Mouse (Mus musculus): ENCODE measurements around the gene Asic4.

The Asic4 gene

DNA sequence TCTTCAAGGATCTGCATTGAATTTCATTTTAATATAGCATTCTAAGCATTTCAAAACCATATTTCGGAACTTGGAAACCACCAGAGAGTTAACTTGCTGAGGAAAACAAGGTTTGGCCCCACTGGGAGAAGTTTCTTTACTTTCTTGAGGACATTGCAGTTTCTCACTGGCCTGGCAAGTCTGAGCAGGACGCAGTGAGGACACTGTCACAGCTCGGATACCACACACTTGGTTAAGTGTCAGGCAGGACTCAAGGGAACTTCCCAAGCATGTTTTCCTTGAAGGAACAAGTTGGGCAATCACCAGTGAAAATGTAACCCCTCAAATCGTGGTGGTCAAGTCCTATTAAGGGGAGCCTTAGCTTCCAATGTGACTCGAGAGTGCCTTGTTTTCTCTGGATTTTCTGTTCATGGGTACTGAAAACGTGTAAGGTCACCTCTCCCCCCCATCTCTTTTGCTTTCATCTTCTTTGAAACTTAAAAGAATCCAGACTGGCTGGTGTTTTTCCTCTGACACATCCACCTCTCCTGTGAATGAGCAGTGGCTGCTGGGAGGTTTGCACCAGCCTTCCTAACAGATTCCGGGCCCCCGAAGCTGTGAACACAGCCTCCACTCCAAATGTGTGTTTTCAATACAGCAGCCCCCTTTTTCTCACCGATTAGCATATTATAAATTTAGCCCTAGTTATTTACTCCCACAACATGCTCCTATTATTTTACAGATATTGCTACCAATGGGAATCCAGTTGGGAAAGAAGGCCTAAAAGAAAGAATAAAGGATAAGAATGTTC, 54.2 kb downstream of the Asic4 start:
- DNase-seq: no peak

DNA sequence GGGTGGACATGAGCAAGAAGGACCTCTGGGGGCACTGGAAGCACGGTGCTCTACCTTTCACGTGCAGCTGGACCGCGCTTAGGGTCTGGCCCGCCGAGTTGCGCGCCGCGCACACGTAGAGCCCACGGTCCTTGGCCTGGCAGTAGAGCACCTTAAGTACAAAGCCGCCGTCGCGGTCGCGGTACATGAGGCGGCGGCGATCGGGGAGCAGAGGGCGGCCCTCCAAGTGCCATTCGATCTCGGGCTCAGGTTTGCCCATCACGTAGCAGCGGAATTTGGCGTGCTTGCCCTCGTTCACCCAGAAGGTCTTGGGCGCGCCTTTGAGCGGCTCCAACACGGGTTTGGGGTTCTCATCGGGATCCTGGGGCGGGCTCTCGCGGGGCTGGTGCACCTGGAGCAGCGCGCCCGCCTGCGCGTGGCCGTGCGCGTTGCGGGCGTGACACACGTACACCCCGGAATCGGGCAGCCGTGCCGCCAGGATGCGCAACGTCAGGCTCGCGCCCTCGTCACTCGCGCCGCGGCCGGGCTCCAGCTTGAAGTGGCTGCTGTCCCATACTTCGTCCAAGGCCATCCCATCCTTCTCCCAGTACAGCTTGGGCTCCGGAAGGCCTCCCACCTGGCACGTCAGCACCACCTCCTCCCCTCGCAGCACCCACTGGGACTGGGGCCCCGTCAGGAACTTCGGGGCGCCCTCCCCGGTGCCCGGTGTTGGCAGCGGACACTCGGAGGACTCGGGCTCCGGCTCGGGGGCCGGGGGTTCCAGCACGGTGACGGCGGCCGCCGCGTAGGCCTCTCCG, 55.1 kb downstream of the Asic4 start:
- peak in 1 of 2 experiments; percentile 28 for DNase-seq

DNA sequence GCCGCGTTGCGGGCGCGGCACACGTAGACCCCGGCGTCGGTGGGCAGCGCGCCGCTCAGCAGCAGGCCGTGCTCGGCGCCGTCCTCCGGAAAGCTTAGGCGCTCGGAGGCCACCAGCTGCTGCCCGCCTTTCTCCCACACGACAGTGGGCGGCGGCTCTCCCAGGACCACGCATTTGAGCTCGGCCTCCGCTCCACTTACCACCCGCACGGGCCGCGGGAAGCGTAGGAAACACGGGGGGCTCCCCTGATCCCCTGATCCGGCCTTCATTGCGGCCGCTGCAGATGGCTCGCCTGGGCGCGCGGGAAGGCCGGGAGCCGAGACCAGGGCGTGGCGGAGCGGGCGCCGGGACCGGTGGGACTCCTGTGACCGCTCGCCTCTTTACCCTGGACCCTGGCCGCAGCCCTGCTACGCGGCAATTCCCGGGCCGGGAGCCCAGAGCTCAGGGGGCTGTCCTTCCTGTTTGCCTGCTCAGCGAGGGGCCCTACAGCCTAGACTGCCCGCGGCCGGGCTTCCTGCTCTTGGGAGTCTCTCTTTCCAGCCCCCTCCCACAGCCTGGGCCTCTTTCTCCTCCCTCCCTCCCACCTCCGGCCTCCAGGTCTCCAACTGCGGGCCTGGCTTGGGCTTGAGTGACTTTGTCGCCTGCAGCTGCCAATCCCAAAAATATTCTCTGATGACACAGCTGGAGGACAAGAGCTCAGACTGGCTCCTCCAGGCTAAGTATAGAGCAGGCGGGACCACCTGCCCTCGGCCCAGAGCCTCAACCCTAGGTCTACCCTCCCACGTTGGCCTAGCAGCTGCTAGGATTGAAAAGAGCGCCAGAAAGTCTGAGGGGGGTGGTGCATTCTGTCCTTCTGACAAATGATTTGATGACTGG, 56.0 kb downstream of the Asic4 start, which contains the start of gene Obsl1:
Gene Obsl1 (minus strand): TSS at position 497 of the 876 bp plus-strand sequence.
- no peak for DNase-seq

DNA sequence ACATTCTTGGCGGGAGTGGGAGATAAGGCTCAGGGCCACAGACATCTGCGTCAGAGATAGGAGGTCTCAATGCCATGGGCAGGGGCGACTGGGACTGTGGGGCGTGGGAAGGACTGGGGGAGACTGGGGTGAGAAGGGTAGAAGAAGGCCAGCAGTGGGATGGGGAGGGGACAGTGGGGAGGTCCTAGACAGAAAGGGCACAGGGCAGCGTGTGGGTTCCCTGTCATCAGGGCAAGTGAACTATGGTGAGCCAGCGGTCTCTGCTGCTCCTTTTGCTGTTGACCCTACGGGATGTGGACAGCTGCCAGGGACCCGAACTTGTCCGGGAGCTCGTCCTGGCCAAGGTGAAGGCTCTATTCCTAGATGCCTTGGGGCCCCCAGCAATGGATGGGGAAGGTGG, 56.8 kb downstream of the Asic4 start, which contains the start of gene Inha:
Gene Inha (plus strand): TSS at position 72 of the 400 bp plus-strand sequence.
- no peak for DNase-seq

DNA sequence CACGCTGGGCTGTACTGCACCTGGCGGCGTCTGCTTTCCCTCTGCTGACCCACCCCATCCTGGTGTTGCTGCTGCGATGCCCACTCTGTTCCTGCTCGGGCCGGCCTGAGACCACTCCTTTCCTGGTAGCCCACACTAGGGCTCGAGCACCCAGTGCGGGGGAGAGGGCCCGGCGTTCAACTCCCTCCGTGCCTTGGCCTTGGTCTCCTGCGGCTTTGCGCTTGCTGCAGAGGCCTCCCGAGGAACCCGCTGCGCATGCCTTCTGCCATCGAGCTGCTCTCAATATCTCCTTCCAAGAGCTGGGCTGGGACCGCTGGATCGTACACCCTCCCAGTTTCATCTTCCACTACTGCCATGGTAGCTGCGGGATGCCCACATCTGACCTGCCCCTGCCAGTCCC, 59.4 kb downstream of the Asic4 start:
- DNase-seq: no peak

DNA sequence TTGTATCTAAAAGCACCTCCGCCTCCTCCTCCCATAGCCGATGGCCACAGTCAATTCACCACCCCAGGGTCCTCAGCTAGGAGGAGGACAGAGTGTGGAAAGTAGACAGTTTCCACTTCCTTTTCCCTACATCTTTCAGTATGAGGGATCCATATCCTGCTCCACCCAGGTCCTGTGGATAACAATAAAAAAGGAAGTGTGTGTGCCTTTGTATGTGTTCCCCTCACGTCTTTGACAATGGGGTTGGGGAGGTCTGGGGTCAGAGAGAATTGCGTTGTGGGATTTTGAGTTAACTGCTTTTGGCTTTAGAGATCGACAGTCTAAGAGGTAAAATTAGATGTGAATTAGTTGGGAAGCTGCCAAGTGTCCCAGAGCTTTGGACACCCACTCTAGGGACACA, 59.9 kb downstream of the Asic4 start:
- no peak for DNase-seq

DNA sequence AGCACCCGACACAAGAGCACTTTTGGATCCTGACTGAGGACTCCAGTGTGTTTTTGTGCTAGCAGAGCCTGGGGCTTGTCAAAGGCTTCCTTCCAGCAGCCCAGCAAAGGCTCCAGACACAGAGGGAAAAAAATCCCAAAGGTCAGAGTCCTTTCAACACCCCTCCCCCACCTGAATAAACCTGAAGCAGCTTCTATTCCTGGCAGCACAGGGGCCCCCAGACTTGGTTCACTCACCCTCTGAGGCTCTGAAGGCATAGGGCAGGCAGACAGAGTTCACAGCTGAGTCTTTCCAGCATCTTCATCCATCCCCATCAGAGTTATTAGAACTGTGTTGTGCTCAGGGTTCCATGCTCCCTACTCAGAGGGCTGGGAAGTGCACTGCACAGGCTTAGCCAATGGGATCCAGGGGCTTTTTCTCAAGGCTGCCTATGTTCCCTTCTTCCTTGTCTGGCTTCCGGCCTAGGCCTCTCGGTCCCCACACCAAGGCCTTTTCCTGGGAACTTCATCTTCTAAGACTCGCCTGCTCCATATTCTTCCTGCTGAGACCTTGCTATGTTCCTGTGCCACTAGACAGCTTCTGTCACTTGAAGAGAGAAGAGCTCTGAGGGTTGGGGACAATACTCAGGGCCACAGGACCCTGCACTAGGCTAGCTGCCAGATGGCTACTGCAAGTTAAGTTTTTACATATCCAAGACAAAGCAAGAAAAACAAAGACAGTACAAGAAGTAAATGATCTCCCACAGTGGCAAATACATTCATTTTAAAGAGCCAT, 61.4 kb downstream of the Asic4 start:
- DNase-seq: no peak

DNA sequence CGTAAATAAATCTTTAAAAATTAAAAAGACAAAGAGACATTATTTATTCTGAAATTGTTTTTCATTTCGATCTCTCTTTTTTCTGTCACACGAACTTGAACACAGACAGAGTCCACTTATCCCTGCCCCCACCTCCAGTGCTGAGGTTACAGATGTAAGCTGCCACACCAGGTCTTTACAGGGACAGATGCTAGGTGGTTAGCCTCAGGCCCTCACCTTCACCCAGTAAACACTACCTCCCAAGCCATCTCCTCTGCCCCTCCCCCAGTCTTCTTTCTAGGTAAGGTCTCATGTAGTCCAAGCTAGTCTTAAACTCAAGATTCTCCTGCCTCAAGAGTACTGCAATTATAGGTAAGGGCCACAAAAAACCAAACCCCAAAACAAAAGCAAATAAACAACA, 62.3 kb downstream of the Asic4 start:
- DNase-seq: no peak

DNA sequence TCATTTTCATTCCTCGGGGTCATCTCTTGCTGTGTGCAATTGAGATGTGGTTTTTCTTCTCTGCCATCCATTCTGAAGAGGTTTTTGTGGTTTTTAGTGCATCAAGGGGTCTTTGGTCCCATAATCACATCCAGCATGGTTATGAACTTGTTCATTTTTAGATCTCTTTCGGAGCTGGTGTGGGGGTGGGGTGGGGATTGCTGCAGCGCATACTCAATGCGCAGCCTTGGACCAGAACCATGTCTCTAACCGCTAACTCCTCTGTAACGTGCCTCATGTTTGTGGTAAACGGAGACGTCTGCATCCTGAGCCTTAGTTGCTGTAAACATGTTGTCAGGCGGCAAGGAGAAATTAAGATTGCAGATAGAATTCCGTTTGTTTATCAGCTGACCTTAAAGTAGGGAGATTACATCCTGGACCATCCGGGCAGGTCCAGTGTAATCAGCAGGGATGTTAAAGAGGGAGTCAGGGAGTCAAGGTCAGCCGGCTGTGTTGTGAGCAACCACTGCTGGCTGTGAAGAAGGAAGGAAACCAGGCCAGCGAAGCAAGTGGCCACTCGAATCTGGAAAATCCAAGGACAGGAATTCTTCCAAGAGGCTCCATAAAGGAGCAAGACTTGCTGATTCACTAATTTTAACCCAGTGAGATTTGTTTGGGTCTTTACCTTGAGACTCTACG, 66.6 kb downstream of the Asic4 start:
- no peak for DNase-seq

DNA sequence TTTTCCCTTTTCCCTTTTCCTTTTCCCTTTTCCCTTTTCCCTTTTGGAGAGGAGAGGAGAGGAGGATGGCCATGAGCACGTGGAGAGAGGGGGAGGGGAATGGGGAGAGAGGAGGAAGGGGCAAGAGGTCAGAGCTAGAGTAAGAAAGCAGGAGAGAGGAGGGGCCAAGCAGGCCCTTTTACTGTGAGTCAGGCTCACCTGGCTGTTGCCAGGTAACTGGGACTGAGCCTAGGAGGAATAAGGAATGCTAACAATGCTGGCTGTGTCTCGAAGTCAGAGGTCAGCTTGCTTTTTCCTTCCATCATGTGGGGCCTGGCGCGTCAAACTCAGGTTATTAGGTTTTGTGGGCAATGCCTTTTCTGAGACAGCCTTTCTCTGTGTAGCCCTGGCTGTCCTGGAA, 67.7 kb downstream of the Asic4 start:
- DNase-seq: no peak

DNA sequence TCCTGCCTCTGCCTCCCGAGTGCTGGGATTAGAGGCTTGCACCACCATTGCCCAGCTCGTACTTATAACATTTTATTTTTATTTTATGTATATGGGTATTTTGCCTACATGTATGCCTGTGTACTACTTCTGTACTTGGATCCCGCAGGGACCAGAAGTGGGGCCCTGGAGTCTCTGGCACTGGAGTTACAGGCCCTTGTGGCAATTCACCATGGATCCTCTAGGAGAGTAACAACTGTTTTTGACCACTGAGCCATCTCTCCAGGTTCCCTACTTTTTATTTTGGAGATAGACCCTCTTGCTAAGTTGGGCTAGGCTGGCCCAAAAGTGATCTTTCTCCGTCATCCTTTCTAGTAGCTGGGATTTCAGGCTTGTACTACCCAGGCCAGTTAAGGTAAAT, 68.2 kb downstream of the Asic4 start:
- no peak for DNase-seq

DNA sequence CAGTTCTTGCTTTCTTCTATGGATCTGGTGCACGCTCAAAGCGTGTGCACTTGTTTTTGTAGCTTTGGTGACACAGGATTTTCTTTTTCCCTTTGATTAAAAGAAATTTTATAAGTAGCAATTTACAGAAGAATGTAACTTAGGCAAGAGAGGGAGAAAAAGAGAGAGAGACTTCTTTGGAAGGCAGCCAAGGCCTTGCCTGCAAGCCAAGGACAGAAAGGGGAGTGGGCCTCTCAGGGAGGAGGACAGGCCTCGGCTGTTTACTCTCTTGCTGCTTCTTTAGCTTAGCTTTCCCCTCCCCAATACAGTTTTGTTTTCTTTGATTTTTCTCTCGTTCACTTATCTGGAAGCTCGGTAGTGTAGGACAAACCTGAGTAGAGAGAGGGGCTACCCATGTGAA, 69.3 kb downstream of the Asic4 start:
- no peak for DNase-seq

DNA sequence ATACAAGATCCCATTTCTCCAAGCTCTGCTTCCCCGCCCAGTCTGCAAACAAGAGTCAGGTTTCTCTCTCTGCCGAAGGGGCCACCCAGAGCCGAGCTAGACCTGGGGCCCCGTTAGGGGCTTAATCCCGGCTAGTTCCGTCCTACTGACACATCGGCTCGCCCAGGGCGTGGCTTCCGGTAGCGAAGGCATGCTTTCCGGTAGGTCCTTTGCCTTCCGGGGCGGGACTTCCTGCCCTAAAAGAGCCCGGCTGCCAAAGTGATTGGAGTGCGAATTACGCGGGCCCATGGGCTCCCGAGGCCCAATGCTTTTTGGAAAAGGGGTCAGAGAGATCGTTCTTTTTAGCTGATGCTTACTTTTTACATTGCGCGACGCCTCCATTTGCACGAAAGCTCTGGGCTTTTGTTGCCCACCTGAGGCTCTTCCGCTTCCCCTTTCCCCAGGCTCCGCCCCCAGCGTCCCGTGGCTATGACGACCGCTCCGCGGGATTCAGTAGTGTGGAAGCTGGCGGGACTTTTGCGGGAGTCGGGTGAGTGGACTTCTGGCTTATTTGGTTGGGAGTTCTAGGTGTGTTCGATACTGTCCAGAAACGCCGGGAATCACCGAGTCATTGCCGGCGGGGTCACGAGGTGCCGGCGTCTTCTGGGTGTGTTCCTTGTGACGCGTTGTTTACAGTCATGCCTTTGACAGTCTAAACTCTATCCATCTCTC, 71.2 kb downstream of the Asic4 start, which contains the start of gene Stk11ip:
Gene Stk11ip (plus strand): TSS at position 209 of the 711 bp plus-strand sequence.
- peak; percentile 83 to 85 for DNase-seq
